ENCODE assay signal across 7 mouse cellular contexts in genomic region chr9:58112321-58112751, GRCm38 (mm10). TPM values are rescaled to one million over a fixed set of nuclear protein-coding genes. Genes with fewer than 3 reads are reported as not detected.
A peak's percentile ranks its signal among the peaks of the same experiment; 100 is the strongest.
DNase-seq lines count a peak whose midpoint lies in the region; ATAC-seq lines count a peak whose summit lies in the region.

No protein-coding gene starts in this region.

- DNase-seq in spleen, postnatal 36 days (ENCODE audit: low spot score in 2 of 2) = peak; percentile 3 to 32
- DNase-seq in spleen, postnatal 4 days (ENCODE audit: low spot score in 2 of 2) = no peak
- DNase-seq in kidney, adult 9 months = no peak
- DNase-seq in left cerebral cortex, adult 8-10 months (ENCODE audit: low spot score in 2 of 2) = no peak

- 0% methylated on average over 6 of the region's 6 CpGs for whole genome bisulfite sequencing in forebrain, embryonic 13.5 days
- WGBS in midbrain, embryonic 13.5 days = under 1% methylated on average over 6 of the region's 6 CpGs

- no peaks in the 10 kb centered on the region for H3K9me3 ChIP-seq in forebrain, embryonic 13.5 days (replicated peaks)
- H3K9me3 ChIP-seq in midbrain, embryonic 13.5 days = no peaks in the 10 kb centered on the region

- peak overlapping the region; percentile 58 for H3K4me2 ChIP-seq in forebrain, embryonic 13.5 days
- peak overlapping the region; percentile 43 for H3K4me2 ChIP-seq in midbrain, embryonic 13.5 days (replicated peaks)

- peaks cover 3% of the 10 kb centered on the region; the same call in 1 of the 2 replicates for H3K27me3 ChIP-seq in forebrain, embryonic 13.5 days
- peaks cover 24% of the 10 kb centered on the region for H3K27me3 ChIP-seq in midbrain, embryonic 13.5 days

- no peaks in the 10 kb centered on the region for H3K36me3 ChIP-seq in forebrain, embryonic 13.5 days (ENCODE audit: poor library complexity, severe bottlenecking)
- H3K36me3 ChIP-seq in midbrain, embryonic 13.5 days = no peaks in the 10 kb centered on the region

- H3K27ac ChIP-seq in forebrain, embryonic 13.5 days = peak overlapping the region; percentile 100
- peak overlapping the region; percentile 97 for H3K27ac ChIP-seq in midbrain, embryonic 13.5 days

- ATAC-seq in forebrain, embryonic 13.5 days = peak; percentile 65
- ATAC-seq in midbrain, embryonic 13.5 days = peak; percentile 83
- no peak for ATAC-seq in frontal cortex, adult (ENCODE audit: low TSS enrichment)

- H3K9ac ChIP-seq in forebrain, embryonic 13.5 days = peak overlapping the region; percentile 51
- H3K9ac ChIP-seq in midbrain, embryonic 13.5 days (replicated peaks) = peak overlapping the region; percentile 40; the same call in 1 of the 2 replicates

- no peak overlapping the region for H3K4me3 ChIP-seq in forebrain, embryonic 13.5 days
- H3K4me3 ChIP-seq in midbrain, embryonic 13.5 days (replicated peaks) = no peak overlapping the region

- peaks cover 85% of the 10 kb centered on the region for H3K4me1 ChIP-seq in forebrain, embryonic 13.5 days
- peaks cover 80% of the 10 kb centered on the region for H3K4me1 ChIP-seq in midbrain, embryonic 13.5 days (replicated peaks)

RNA-seq across cellular contexts. Expression of gene Ccdc33, which starts 6.3 kb away (rescaled TPM):
- 1.1 and 1.8 TPM in 2 replicates for polyA plus RNA-seq in forebrain, embryonic 13.5 days (2015; fragmentation: Nextera tagmentation; extraction: Ambion mirVana)
- 0.73 and 0.80 TPM in 2 replicates for polyA plus RNA-seq in midbrain, embryonic 13.5 days (2015; fragmentation: Nextera tagmentation; extraction: Ambion mirVana)
- total RNA-seq in left cerebral cortex, adult 8-10 months (2022) = 1 to 10 TPM; 1.1 to 2.3 (median 1.6) TPM

RNA-seq across cellular contexts. Expression of gene Stra6, which starts 48.7 kb away (rescaled TPM):
- 7.1 and 7.7 TPM in 2 replicates for polyA plus RNA-seq in forebrain, embryonic 13.5 days (2015; fragmentation: Nextera tagmentation; extraction: Ambion mirVana)
- 8.1 and 9.9 TPM in 2 replicates for polyA plus RNA-seq in midbrain, embryonic 13.5 days (2015; fragmentation: Nextera tagmentation; extraction: Ambion mirVana)
- total RNA-seq in left cerebral cortex, adult 8-10 months (2022) = 10 to 100 TPM; 11.4 to 13.9 (median 11.7) TPM

Comparison
In these comparisons a context has a peak if more than half of its experiments do, and no peak if none do; other contexts are left out.
1. DNase-seq: peak in spleen, postnatal 36 days (2 of 2); none in spleen, postnatal 4 days (0 of 2), kidney, adult 9 months (single experiment) and left cerebral cortex, adult 8-10 months (0 of 2).